Mouse (Mus musculus) CH12F3 (cell line): ENCODE measurements around the gene Slc16a13.

Experiments used
- in situ Hi-C: fragments of 300-500 bp; cut with MboI; formaldehyde crosslinking; loops from 2 replicates; pipeline ENCODE4 v1.14.3; 2020; ENCODE audit warnings: low sequenced_read_pairs

The Slc16a13 gene

DNA sequence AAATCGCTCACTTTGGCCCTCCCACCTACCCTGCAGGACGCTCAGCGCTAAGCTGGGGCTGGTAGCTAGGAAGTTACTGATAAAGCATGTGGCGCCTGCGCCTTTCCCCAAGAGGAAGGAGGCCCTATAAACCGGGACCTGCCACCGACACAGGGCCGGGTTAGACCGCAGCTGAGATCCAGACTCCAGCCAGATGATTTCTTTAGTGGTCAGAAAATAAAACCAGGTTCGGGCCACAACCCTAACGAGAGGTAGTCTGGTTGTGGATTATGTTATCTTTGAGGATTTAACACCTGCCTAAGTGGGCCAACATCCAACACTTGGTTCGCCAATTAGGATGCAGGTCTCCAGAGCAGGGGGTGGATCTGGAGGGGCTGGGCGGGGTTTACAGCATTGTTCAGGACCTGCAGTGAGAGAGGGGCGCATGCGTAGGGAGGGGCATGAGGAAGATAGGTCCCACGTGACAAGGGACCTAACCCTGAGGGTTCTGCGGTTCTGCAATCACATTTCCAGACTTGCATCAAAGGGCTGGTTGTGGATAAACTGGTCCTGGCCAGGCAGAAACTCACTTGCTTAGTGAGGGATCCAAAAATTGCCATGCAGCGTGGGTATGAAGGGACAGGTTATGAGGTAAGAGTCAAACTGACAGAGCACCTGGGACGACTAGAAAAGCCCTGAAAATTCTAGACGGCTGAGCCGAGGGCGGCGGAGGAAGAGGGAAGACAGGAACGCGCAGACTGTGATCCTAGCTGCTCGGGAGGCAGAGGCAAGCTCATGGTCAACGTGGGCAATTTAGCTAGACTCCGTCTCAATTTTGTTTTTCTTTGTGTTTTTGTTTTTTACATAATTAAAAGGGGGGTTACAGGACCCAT is at the start of gene Slc16a13:
TSS of gene Slc16a13 (minus strand) at position 334 of the 872 bp plus-strand sequence.
- in situ Hi-C loops, result no loop called here

DNA sequence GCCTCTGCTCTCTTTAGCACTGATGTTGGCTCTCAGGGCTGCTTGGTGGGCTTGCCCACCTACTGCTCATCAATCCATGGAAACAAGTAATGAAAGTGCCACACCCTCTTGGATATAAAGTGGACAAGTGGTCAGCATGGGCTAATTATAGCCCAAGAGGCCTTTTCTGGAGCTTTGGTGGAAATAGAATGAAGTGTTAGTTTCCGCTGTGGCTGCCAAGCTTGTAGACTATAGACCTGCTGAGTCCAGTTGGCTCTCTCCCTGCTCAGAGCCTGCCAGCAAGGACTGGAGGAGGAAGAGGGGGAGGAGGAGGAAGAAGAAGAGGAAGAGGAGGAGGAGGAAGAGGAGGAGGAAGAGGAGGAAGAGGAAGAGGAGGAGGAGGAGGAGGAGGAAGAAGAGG is 45.5 kb upstream of the Slc16a13 start:
- in situ Hi-C loops, result no loop called here

DNA sequence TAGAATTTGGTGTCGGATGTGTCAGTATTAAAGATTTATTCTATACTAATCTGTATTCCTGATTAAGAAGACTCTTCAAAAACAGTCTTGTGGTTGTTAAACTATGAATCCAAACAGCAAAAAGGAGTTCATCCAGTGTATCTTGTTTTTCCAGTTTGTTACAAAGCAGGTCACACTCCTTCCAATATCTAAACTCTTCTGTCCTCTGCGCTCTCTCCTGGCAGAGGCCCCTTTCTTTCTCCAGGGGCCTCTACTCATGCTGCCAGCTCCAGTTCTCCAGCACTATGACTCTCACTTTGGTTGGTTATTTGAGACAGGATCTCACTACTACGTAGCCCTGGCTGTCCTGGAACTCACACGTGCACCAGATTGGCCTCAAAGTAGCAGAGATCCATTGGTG is 45.0 kb upstream of the Slc16a13 start:
- in situ Hi-C loops, result no loop called here

DNA sequence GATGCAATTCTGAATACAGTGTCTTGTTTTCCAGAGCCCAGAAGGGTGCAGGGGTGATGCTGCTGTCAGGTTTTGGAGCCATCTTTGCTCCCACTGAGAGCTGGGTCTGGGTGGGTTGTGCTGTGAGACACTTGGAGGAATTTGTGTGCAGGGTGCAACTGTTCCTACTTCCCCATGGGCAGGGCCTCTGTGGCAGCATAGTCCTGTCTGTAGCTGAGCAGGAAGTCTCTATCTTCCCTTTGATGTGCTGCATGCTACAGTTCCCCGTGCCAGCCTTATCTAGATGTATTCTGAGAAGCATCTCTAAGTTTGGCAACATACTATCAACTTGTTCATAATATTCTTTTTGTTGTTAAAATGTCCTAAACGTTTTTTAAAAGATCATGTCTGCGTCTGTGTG is 44.4 kb upstream of the Slc16a13 start:
- in situ Hi-C loops, result no loop called here

DNA sequence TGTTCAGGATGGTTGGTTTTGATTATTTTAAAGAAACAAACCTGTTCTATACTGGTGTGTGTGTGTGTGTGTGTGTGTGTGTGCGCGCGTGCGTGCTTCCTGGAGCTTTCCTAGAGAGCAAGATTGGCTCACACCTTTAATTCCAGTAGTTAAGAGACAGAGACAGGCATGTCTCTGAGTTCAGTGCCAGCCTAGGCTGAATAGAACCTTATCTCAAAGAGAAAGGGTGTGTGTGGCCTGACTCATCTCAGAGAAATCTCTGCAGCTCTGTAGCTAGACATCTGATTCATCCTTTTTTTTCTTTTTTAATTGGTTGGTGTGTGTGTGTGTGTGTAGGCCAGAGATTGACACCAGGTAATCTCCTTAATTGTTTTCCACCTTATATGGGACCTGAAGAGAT is 38.2 kb upstream of the Slc16a13 start:
- in situ Hi-C loops, result no loop called here

DNA sequence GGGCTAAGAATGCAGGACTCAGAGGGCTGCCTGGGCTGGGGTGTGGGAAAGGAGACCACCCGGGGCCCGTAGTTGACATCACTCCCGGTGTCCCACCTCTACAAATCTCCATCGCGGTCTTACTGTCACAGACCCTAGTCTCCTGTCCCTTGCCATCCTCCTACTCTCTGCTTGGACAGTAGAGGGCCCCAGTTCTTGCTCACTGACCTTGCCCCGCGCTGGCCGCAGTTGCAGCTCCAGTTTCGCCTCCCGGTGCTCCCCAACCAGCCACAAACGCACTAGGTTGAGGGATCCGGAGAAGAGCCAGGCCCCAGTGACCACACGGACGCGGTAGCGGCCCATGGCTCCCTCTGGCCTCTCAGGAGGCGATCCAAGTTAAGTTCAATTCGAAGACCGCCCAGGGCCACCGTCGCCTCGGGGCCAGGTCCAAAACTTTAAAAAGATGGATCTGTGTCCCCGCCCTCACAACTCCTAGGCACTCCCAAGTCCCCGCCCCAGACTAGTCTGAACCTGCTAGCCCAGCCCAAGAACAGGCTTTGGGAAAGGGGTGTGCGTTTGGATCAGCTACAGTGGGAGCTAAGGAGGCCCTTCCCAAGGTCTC is 34.2 kb upstream of the Slc16a13 start, which contains the start of gene Alox12:
TSS of gene Alox12 (minus strand) at position 423 of the 601 bp plus-strand sequence.
- in situ Hi-C loops, result no loop called here

DNA sequence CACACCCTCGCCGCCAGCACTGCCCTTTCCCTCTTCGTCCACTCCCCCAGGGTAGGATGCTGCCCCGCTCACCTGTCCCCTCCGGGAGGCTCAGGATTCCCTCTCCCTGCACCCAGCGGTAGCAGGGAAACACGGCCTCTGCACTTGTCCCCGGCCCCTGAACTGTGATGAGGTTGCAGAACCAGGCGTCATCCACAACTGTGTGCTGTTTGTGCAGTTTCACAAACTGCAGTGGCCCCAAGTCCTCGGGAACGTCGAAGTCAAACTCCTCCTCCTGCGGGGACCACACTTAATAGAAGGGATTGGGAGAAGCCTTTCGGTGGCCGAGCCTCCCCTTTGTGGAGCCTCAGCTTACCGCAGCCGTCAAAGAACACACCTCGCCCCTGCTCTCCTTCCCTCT is 33.5 kb upstream of the Slc16a13 start:
- in situ Hi-C loops, result no loop called here

DNA sequence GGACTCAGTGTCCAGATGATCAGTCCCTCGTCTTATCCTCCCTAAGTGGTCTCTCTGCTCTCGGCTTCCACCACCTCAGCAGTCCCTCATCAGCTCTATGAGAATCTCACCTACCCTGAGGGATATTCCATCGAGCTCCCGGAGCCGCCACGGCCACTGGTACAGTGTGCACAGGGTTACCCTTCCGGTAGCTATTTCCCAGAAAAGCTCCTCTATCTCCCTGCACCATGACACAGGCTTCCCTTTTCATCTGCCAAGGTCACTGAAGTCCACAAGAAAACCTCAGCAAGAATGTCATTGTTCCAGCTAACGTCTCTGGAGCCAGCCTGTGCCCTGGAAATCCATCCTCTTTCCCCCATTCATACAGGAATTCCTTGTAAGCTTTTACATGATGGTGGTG is 31.0 kb upstream of the Slc16a13 start:
- in situ Hi-C loops, result no loop called here

DNA sequence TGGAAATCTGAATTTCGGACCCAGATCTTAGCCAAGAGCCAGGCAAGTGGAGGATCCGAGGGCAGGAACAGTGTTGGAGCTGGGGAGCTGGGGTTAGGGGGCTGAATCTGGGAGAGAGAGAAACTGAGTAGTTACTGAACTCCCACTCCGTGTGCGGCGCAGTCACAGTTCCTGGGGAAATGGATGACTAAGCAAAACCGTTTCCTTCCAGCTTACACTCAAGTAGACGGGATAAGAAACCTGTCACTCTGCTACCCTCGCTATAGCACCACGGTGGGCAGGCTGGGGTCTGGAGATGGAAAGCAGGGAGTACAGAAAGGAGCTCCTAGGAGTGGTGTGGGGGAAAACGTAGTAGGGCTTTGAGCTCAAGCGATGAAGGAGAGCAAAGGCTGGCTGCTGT is 29.3 kb upstream of the Slc16a13 start:
- in situ Hi-C loops, result no loop called here

DNA sequence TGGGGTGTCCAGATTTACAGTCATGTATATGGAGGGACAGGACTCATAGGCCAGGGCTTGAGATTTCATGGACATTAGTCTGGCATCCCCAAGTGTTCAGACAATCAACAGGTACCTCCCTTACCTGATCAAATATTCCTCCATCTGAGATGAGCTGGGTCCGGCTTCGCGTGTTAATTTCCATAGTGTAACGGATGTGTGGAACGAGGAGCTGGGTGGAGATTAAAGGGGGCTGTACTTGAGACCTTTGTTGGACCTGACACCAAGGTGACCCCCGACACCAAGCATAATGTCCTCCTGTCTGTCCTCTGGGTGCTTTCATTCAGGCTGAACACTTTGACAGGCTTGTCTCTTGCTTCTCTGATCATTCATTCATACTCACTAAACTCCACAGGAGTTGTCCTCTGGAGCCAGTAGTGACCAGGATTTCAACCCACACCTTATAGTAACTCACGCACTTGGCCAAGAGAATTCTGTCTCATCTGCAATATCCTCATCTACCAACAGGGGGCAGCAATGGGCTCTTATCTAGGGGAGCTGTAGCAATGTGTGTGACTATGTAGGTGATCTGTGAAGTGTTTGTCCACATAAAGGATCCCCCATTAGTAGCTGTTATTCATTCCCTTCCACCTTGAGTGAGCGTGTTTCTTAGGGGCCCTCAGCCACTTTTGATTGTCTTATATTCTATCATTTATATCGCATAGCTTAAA is 26.4 kb upstream of the Slc16a13 start:
- in situ Hi-C loops, result no loop called here

DNA sequence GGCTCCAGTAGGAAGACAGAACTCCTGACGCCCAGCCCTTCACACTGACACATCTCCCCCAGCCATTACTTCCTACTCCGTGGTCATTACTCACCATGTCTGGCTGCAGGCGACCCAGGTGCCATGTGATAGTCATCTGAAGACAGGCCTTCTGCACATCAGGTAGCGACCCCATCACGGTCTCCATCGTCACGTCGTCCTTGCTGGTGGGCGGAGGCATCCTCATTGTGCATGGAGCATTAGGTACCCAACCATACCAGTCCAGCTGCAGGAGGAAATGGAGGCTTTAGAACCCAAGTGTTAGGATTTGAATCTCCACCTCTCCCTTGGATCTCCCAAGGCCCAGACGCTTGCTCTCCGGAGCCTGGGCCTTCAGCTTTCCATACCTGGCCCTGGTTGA is 21.7 kb upstream of the Slc16a13 start:
- in situ Hi-C loops, result no loop called here

DNA sequence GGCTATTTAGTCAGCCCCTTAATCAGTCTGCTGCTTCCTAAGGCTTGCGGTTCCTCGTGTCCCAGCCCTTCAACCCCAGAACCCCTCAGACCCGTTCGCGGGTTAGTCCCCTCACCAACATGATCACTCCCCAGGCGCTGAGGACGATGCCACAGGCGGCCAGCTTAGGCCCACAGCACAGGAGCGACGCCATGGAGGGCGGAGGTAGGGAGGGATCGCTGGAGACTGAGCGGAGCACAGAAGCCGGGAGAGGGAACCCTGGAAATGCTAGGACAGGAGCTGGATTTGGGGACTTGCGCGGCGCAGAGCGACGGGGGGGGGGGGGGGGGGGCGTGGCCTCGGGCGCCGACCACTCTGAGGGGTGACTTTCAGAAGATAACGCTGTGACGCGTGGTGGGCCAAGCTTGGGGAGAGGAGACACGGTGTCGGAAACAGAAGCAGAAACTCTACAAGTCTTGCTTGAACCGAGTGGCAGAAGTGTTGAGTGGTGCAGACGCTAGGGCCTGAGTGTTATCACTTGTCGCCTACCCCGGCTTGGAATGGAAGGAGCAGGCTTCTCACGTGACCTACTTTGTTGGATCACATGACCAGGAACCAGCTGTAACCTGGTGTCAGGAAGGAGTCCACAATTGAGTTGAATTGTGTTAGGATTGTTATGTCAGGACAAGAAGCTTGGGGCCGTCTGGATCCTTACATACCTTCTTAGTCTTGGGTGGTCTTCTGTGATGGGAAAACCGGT is 18.8 kb upstream of the Slc16a13 start, which contains the start of the genes Gm21988 and Rnasek:
TSS of gene Gm21988 (minus strand) at position 290 of the 739 bp plus-strand sequence.
TSS of gene Rnasek (minus strand) at position 302 of the 739 bp plus-strand sequence.
- in situ Hi-C loops, result no loop called here

DNA sequence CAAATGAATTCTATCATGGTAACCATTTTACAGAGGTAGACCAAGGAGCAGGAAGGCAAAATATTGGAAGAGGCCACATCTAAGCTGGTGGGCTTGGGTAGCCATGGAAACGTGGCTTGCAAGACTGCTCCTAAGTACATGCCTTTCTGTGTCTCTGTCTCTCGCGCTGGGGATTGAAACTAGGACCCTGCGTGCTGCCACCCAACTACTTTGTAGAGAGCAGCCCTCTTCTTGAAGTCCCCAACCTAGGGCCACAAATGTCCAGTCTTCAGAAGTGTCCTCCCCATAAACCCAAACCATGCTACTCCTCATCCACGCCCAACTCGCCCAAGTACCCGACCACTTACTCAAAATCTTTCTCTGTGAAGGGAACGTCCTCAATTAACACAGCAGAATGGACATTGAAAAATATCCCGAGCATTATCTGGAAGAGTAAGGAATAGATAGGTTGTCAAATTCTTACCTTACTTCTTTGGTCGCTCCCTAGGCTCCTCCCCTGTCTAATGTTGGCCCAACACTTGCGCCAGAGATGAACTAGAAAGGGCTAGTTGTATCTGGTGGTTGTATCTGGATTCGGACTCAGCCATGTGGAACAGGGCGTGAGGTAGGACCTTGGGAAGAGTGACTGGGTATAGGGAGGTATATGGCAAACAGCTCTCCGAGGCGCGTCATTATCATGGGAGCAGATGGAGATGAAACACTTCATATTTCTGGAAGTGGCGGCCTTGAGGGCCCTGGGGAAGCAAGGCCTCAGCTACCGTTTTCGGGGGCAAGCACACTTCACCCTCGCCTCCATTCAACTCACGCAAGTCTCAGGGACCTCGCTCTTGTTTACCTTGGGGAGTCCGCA is 18.0 kb upstream of the Slc16a13 start:
- in situ Hi-C loops, result no loop called here

DNA sequence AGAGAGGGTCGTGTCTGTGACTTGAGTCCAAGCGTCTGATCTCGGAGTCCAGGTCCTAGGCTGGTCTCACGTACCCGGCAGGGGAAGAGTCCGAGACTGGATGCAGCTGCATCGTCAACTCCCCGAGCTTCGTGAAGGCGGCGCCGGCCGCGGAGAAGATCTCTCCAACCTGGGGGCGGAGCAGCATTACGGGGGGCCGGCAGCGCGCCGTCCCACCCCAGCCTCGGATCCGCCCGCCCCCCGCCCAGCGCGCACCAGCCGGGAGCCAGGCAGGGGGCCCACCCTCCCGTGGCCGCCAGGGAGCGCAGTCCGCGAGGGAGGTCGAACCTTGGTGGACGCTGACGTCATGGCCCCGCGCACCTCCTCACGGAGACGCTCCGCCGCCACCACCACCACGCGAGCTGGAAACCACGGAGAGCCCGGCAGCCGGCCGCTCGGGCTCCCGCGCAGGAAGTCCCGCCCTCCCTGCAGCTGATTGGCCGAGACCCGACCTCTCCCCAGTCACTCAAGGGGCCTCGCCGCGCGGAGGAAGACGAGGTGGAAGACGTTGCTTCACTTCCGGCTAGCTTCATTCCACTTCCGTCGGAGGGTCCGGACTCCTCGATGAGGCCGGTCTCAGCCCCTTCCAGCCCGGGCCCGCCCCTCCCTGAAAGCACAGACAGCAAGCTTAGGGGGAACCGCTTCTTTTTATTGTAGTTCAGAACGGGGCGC is 16.7 kb upstream of the Slc16a13 start, which contains the start of gene 0610010K14Rik:
TSS of gene 0610010K14Rik (minus strand) at position 458 of the 711 bp plus-strand sequence.
- in situ Hi-C loops, result no loop called here

DNA sequence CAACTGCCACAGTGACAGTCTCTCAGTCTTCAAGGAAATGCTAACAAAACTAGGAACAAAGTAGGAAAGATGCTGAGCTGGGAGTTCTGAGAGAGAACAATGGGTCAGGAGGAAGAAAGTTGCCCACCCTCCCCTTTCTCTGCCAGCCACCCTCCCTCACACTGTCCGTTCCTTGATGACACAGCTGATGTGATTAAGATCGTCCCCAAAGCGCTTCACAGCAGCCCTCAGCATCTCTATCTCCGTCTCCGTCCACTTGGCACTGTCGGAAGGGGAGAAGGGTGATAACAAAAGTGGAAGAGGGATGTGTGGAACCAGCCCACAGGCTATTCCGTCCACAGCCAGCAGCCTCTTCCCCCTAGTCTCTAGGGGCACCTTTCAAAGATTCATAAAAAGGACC is 15.9 kb upstream of the Slc16a13 start:
- in situ Hi-C loops, result no loop called here

DNA sequence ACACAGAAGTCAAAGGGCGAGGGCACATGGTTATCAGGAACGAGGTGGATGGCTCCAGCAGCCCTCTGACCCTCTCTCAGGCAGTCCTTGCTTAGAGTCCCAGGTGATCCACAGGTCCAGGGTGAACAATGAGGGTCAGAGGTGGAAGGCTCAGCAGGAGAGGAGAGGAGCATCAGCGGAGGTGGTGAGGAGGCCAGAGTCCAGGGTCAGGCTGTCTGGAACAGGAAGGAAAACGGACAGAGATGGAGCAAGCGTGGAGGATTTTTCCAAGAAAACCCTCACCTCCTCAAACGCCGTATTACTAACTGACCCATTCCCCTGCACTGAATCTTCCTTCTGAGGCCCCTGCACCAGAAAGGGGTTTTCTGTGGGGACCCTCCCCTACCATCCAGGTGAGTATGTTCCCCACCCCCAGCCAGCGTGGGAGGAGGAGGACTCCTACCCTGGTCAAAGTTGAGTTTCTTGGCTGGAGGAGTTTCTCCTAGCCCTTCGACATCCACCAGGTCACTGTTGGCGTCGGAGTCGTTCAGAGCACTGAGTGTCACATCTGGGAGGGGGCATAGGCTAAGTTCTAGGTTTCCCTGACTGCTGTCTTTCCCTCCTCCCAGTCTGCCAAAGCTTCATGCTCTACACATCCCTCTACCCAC is 14.5 kb upstream of the Slc16a13 start:
- in situ Hi-C loops, result no loop called here

DNA sequence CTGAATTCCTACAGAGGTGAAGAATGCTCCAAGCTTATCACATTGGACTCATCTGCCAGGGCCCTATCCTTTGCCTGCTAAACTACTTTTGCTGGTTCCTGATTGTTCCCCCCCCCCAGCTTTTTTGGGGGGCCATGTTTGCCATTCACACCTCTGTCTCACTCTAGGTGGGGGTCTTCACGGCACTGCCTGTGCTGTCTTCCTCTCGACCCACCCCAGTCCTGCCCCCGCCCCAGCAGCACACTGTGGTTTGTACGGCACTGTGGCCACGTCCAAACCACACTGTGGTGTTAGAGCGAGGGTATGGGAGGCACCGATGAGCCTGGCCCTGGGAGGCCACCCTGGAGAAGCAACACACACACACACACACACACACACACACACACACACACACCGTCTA is 13.6 kb upstream of the Slc16a13 start:
- in situ Hi-C loops, result no loop called here

DNA sequence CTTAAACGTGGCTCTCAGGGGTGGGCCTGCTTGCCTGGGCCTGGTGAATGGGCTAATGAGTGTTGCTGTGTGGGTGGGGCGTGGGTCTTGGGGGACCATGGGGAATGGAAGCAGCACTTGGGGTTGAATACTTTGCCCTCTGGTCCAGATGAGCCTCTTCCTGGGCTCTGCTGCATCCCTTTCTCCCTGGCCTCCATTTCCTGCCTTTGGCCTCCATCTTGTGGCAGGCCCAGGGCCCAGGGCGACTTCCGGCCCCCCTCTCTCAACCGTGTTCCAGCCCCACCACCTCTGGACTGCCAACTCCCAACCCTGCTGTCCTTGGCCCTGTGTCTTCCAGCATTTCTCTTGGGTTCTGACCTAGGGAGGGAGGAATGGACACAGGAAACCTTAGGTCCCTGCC is 13.2 kb upstream of the Slc16a13 start:
- in situ Hi-C loops, result no loop called here

DNA sequence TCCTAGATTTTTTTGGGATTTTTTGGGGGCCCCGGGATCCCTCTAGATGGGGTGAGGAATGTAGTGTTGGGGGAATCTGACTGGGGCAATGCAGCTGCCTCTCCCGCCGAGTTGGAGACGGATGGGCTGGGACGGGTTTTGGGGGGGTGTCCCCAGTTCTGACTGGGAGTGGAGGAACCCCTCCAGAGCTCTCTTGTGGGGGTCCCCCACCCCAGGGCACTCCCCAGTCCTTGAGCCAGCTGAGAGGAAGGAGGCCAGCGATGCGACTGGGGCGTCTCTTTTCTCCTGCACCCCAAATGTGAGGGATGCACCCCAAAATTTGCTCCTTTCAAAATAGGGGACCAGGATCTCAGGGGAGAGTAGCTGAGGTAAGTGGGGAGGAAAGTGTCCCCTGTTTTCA is 12.2 kb upstream of the Slc16a13 start:
- in situ Hi-C loops, result no loop called here
